Mouse (Mus musculus): ENCODE results near the gene Morc3.

GRCm38 (mm10) chr16:93908196-93908595, 76.3 kb downstream of the Morc3 start:
- TF ChIP-seq CTCF (IDR thresholded peaks at IDR 0.05; ENCODE audit: low read depth) (no peak), EP300 (IDR thresholded peaks at IDR 0.05; ENCODE audit: low read depth) (no peak)
